Mouse (Mus musculus): ENCODE measurements around the gene Etnk2. TPM values are rescaled to one million over a fixed set of nuclear protein-coding genes. Genes with fewer than 3 reads are reported as not detected.

Etnk2 gene
- not detected for total RNA-seq (2023)

DNA sequence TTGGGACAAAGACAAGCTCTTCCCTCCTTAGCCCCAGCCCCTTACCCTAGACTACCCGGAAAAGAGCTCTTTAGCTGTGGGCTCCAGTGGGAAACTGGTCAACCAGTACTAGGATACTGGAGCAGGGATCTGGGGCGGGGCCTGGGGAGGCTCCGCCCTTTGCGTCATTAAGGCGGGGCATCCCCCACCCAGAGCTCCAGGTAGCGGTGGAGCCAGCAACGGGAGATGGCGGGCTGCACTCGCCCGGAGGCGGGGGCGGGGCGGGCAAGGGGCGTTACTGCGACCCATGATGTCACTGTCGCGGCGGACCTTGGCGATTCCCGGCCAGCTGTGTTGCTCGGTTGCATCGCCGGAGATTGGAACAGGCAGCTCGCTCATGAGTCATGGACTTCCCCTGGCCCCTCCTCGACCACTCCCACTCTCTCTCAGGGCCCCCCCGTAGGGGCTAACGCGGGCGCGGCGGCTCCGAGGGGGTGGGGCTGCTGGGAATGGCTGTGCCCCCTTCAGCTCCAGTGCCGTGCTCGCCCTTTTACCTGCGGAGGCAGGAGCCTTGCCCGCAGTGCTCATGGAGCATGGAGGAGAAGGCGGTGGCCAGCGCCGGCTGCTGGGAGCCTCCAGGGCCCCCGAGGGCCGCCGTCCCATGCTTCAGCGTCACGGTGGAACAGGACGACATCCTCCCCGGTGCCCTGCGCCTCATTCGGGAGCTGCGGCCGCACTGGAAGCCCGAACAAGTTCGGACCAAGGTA, at the start of gene Etnk2:
Etnk2 (plus strand) TSS at position 297 of the 746 bp plus-strand sequence.

DNA sequence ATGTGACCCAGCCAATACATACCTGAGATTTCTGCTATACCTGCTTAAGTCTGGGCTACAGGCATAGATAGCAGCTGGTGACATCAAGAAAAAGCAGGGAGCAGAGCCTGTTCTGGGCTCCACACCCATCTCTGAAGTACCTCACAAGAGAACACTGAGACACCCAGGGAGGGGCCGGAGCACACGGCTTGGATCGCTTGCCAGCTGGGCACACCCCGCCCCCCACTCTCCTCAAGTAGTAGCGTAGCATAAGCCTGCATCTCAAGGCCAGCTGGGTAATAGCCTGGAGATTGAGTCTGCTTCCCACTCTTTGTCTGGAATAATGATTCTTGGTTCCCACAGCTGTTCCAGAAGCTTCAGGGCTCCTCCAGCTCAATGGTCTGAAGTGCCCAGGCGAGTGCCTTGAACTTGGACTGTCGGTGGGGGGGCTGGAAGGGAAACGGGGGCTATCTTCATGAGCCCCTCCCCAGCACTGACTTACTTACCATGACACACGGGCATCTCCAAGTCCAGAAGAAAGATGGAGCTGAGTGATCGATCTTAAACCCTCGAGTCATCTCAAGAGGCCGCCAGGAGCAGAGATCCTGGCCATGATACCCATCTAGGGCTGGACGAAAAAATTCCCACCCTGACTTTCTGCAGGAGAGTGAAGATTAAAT, 42.0 kb upstream of the Etnk2 start, which contains the start of gene Kiss1:
Kiss1 (plus strand) TSS at position 609 of the 659 bp plus-strand sequence.

DNA sequence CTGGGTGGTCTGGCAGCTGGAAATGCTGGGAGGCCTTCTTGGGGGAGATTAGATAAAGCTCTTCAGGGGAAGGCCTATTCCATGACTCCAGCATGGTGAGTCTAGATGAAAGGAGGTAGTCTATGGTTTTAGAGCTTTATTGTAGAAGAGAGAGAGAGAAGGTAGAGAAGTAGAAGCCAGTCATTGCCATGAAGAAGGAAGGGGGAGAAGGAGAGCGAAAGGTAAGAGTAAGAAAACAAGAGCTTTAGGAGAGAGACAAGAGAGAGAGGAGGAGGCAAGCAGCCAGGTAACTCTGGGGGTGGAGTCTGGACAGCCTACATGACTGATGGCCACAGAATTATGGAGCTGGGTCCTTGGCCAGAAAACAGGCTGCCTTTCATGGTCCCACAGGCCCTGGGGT, 13.2 kb upstream of the Etnk2 start, which contains the start of gene Ren1:
Ren1 (plus strand) TSS at position 301 of the 400 bp plus-strand sequence.

DNA sequence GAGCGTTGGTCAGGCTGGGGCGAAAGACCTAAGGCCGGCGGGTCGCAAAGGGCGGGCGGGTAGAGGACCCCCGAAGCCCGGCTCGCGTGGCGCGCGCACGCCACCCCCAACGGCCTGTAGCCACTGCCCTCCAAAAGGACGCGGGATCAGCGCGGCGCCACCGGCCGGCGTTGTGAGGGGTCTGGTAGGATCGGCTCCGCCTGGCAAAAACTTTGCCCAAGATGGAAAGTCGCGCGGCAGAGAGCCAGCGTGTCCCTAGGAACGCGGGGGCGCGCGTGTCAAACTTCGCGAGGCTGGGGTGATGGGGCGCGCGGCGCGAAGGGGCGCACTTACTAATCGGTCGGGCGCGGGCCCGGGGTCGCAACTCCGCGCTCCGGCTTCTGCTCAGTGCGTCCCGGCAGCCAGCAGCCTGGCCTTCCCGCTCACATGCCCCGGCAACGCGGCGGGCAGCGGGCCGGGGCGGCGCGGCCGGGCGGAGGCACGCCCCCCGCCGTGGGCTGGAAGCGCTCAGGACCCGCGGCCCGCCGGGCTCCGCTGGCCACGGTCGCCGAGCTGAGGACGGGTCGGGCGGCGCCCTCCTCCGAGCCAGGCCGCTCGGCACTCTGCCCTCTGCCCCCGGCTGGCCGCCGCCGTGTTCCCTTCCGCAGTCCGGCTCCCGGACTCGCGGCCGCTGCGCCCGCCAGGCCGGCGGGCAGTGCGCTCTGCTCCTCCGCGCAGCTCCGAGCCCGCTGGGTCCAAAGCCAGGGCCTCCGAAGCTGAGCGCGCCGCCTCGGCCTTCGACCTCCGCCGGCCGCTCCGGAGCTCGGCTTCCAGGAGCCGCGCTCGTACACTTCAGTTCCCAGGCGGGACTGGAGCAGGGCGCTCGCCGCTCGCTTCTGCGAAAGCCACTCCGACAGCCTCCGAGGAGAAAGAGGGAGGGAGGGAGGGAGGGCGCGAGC, 60.4 kb downstream of the Etnk2 start, which contains the start of gene Sox13:
Sox13 (minus strand) TSS at position 835 of the 938 bp plus-strand sequence.

Other genes with a start within 250 kb of the Etnk2 start
- gene Ppp1r15b, start 232.4 kb upstream of the Etnk2 start, total RNA-seq (2023): 10 to 100 TPM; 88.3 to 90.4 TPM
- 1 to 10 TPM; 3.5 to 6.8 TPM for gene Plekha6, start 199.4 kb upstream of the Etnk2 start, total RNA-seq (2023)
- not detected for gene Golt1a, start 53.8 kb upstream of the Etnk2 start, total RNA-seq (2023)
- gene Kiss1, start 41.7 kb upstream of the Etnk2 start, total RNA-seq (2023): not detected
- gene Ren1, start 13.1 kb upstream of the Etnk2 start, total RNA-seq (2023): not detected
- gene Sox13, start 60.8 kb downstream of the Etnk2 start, total RNA-seq (2023): 1 to 10 TPM in 1 of 2 experiments, under 1 TPM in 1; 0.78 to 1.9 TPM
- 100 to 1,000 TPM; 162 to 188 TPM for gene Snrpe, start 246.7 kb downstream of the Etnk2 start, total RNA-seq (2023)